Mouse (Mus musculus) adrenal gland, postnatal 36 days (tissue): ENCODE data around the gene Bmpr2. TPM values are rescaled to one million over a fixed set of nuclear protein-coding genes. Genes with fewer than 3 reads are reported as not detected.

Experiments used
- total RNA-seq, 2 experiments: library from RNA; stranded (reverse); gene quantifications; 2 replicates each; pipeline ENCODE4 v1.2.3; 2021

Bmpr2 gene
- total RNA-seq, 2 experiments from 2014 or later: 73.4 to 78.1 TPM

Other genes with a start within 250 kb of the Bmpr2 start
- 10 to 100 TPM in 1 of 2 experiments, under 1 TPM in 1; 0.86 to 23.1 TPM for gene Gm973, start 247.1 kb upstream of the Bmpr2 start, total RNA-seq
- gene Sumo1, start 92.6 kb upstream of the Bmpr2 start, total RNA-seq: 100 to 1,000 TPM; 115 to 155 TPM
- 100 to 1,000 TPM in 1 of 2 experiments, 10 to 100 TPM in 1; 93.9 to 126 TPM for gene Nop58, start 78.4 kb upstream of the Bmpr2 start, total RNA-seq
- gene Fam117b, start 149.6 kb downstream of the Bmpr2 start, total RNA-seq: 10 to 100 TPM; 34.8 to 59.8 TPM